Mouse (Mus musculus) MEL (cell line): ENCODE measurements around the gene Rbms3.

Experiments
- BHLHE40 ChIP-seq: IDR thresholded peaks from 2 replicates; pipeline ENCODE4 v1.6.1; 2012; ENCODE audit warnings: low read depth, mild to moderate bottlenecking, inconsistent platforms, low read length, improper control_type of control experiment, borderline replicate concordance
- CHD1 ChIP-seq: IDR thresholded peaks from 2 replicates; pipeline ENCODE4 v1.6.1; 2012; ENCODE audit warnings: low read depth, mild to moderate bottlenecking, inconsistent platforms, low read length, improper control_type of control experiment
- CHD2 ChIP-seq: IDR thresholded peaks from 2 replicates; pipeline ENCODE4 v1.6.1; 2011; ENCODE audit warnings: low read length, improper control_type of control experiment
- CTCF ChIP-seq, 3 experiments: IDR thresholded peaks in 2 of 3; conservative IDR thresholded peaks in 1 of 3; 2 replicates each; pipeline ENCODE4 v1.5.1; 2011 to 2012; ENCODE audit warnings: low read length in 3 of 3, low read depth in 2 of 3, mild to moderate bottlenecking in 2 of 3, improper control_type of control experiment in 1 of 3, inconsistent platforms in 1 of 3, mixed read lengths in 1 of 3, moderate library complexity in 1 of 3; ENCODE audit not compliant: control insufficient read depth in 1 of 3, insufficient read depth in 1 of 3, poor library complexity in 1 of 3, severe bottlenecking in 1 of 3
- ELF1 ChIP-seq: IDR thresholded peaks from 2 replicates; pipeline ENCODE4 v1.6.1; 2014; ENCODE audit warnings: low read depth, mild to moderate bottlenecking, inconsistent platforms, low read length, improper control_type of control experiment, moderate library complexity
- EP300 ChIP-seq, 2 experiments: IDR thresholded peaks; 2 replicates each; pipeline ENCODE4 v1.6.1; 2011; ENCODE audit warnings: improper control_type of control experiment in 2 of 2, low read length in 2 of 2, low read depth in 1 of 2, mild to moderate bottlenecking in 1 of 2
- GABPA ChIP-seq: IDR thresholded peaks from 2 replicates; pipeline ENCODE4 v1.6.1; 2012; ENCODE audit warnings: low read depth, mild to moderate bottlenecking, inconsistent platforms, low read length, improper control_type of control experiment, moderate library complexity
- GATA1 ChIP-seq: IDR thresholded peaks from 2 replicates; pipeline ENCODE4 v1.6.1; 2011; ENCODE audit warnings: low read depth, low read length, improper control_type of control experiment
- MAFK ChIP-seq: IDR thresholded peaks from 2 replicates; pipeline ENCODE4 v1.6.1; 2011; ENCODE audit warnings: low read depth, mild to moderate bottlenecking, low read length, improper control_type of control experiment, borderline replicate concordance
- MXI1 ChIP-seq: IDR thresholded peaks from 2 replicates; pipeline ENCODE4 v1.6.1; 2011; ENCODE audit warnings: mild to moderate bottlenecking, low read depth, low read length, improper control_type of control experiment
- NRF1 ChIP-seq: IDR thresholded peaks from 2 replicates; pipeline ENCODE4 v1.6.1; 2014; ENCODE audit warnings: low read depth, mild to moderate bottlenecking, inconsistent platforms, low read length, improper control_type of control experiment, moderate library complexity; ENCODE audit not compliant: poor library complexity, insufficient read depth, severe bottlenecking
- POLR2A ChIP-seq, 2 experiments: IDR thresholded peaks; 2 replicates each; pipeline ENCODE4 v1.6.1; 2011 to 2012; ENCODE audit warnings: low read length in 2 of 2, mild to moderate bottlenecking in 2 of 2, control low read depth in 1 of 2, improper control_type of control experiment in 1 of 2, low read depth in 1 of 2, moderate library complexity in 1 of 2; ENCODE audit not compliant: control insufficient read depth in 1 of 2, insufficient read depth in 1 of 2, poor library complexity in 1 of 2
- TCF12 ChIP-seq: IDR thresholded peaks from 2 replicates; pipeline ENCODE4 v1.6.1; 2014; ENCODE audit warnings: low read depth, mild to moderate bottlenecking, inconsistent platforms, low read length, improper control_type of control experiment, moderate library complexity
- ZMIZ1 ChIP-seq: IDR thresholded peaks from 2 replicates; pipeline ENCODE4 v1.6.1; 2012; ENCODE audit warnings: low read depth, mild to moderate bottlenecking, inconsistent platforms, low read length, improper control_type of control experiment, moderate library complexity

GRCm38 (mm10) chr9:116524386-116524785 is 1105.3 kb downstream of the Rbms3 start:
- TF ChIP-seq TCF12 (no peak), POLR2A (IDR thresholded peaks at IDR 0.05; ENCODE audit: control insufficient read depth in 1 of 2, insufficient read depth in 1 of 2, low read depth in 1 of 2, low read length in 2 of 2, poor library complexity in 1 of 2) (no peak), MXI1 (no peak), CTCF (IDR thresholded peaks at IDR 0.05 in 2 of 3, conservative IDR thresholded peaks at IDR 0.05 in 1 of 3; ENCODE audit: control insufficient read depth in 1 of 3, insufficient read depth in 1 of 3, low read depth in 2 of 3, low read length in 3 of 3, poor library complexity in 1 of 3, severe bottlenecking in 1 of 3) (no peak), GABPA (no peak), ELF1 (no peak), CHD2 (no peak), NRF1 (no peak), CHD1 (no peak), BHLHE40 (no peak), EP300 (IDR thresholded peaks at IDR 0.05; ENCODE audit: low read depth in 1 of 2, low read length in 2 of 2) (no peak), MAFK (no peak), ZMIZ1 (no peak), GATA1 (no peak)
